Mouse (Mus musculus) heart, embryonic 10.5 days (tissue): Measurements from ENCODE around the gene E2f4. TPM values are rescaled to one million over a fixed set of nuclear protein-coding genes. Genes with fewer than 3 reads are reported as not detected.

Source experiments
- DNase-seq: peaks from one replicate; pipeline ENCODE4 v3.0.0-alpha.2; 2017; ENCODE audit warnings: low spot score
- H3K27ac ChIP-seq: fragments of 300-500 bp; sonication (generic); 2 replicates; pipeline ENCODE4 v1.5.1; 2016; ENCODE audit warnings: mild to moderate bottlenecking
- H3K27me3 ChIP-seq: fragments of 300-500 bp; sonication (generic); 2 replicates; pipeline ENCODE4 v1.6.1; 2016; ENCODE audit warnings: mild to moderate bottlenecking; ENCODE audit not compliant: poor library complexity, insufficient read depth, severe bottlenecking
- H3K36me3 ChIP-seq: fragments of 300-500 bp; sonication (generic); 2 replicates; pipeline ENCODE4 v1.6.1; 2016; ENCODE audit warnings: mild to moderate bottlenecking, moderate library complexity
- H3K4me1 ChIP-seq: fragments of 300-500 bp; sonication (generic); 2 replicates; pipeline ENCODE4 v1.6.1; 2016; ENCODE audit warnings: mild to moderate bottlenecking
- H3K4me3 ChIP-seq: fragments of 300-500 bp; sonication (generic); 2 replicates; pipeline ENCODE4 v1.5.1; 2016; ENCODE audit warnings: mild to moderate bottlenecking, moderate library complexity
- H3K9me3 ChIP-seq: fragments of 300-500 bp; sonication (generic); 2 replicates; pipeline ENCODE4 v1.6.1; 2016; ENCODE audit warnings: mild to moderate bottlenecking, moderate library complexity
- WGBS: fragments of 180-500 bp; shearing (Covaris S2); methylation state at CpG from one replicate; pipeline ENCODE4 v1.1.7; 2016; 5-methylcytosine and 5-hydroxymethylcytosine counted together
- polyA plus RNA-seq: library from polyadenylated mRNA; unstranded; fragments of >200 nt; fragmentation: Nextera tagmentation; extraction: Ambion mirVana; gene quantifications from 2 replicates; pipeline ENCODE4 v1.2.1, GENCODE M21; 2016

Gene E2f4
- polyA plus RNA-seq, 1 experiment from 2014 or later: 114 TPM

- no peaks in the 10 kb centered on the region for H3K36me3 ChIP-seq
- peaks cover 29% of the 10 kb centered on the region for H3K4me1 ChIP-seq
- H3K27me3 ChIP-seq: peaks cover 99% of the 10 kb centered on the region
- DNase-seq: no peak
- H3K9me3 ChIP-seq: no peaks in the 10 kb centered on the region; the same call in 1 of the 2 replicates
- no peak overlapping the region for H3K4me3 ChIP-seq
- H3K27ac ChIP-seq: no peak overlapping the region
- 78% methylated on average over 12 of the region's 12 CpGs for WGBS
These were observed 36.0 kb upstream of the E2f4 start for GRCm38 (mm10) chr8:105261326-105261980.

GRCm38 (mm10) chr8:105263244-105263912 is 34.1 kb upstream of the E2f4 start:
- H3K36me3 ChIP-seq: no peaks in the 10 kb centered on the region
- H3K27me3 ChIP-seq: peaks cover 99% of the 10 kb centered on the region

GRCm38 (mm10) chr8:105264024-105264982 is 33.2 kb upstream of the E2f4 start, which contains the start of the genes Tradd and Fbxl8:
Tradd (minus strand) TSS chr8:105264609.
Fbxl8 (plus strand) TSS chr8:105264648.
- WGBS: 2% methylated on average over 54 of the region's 54 CpGs
- peaks cover 39% of the 10 kb centered on the region for H3K4me1 ChIP-seq
- H3K27ac ChIP-seq: peak within 1 kb of the TSS; percentile 74; the same call in 1 of the 2 replicates
- no peaks in the 10 kb centered on the region for H3K36me3 ChIP-seq
- peaks cover 99% of the 10 kb centered on the region for H3K27me3 ChIP-seq
- DNase-seq: peak; percentile 87
- peak within 1 kb of the TSS; percentile 71 for H3K4me3 ChIP-seq
- H3K9me3 ChIP-seq: no peaks in the 10 kb centered on the region; the same call in 1 of the 2 replicates

More at GRCm38 (mm10) chr8:105263244-105263912, 34.1 kb upstream of the E2f4 start:
- Histone ChIP-seq H3K4me1 (peaks cover 39% of the 10 kb centered on the region), H3K27ac (no peak overlapping the region), H3K4me3 (peak overlapping the region; percentile 71; the same call in 1 of the 2 replicates), H3K9me3 (no peaks in the 10 kb centered on the region; the same call in 1 of the 2 replicates)
- DNase-seq: no peak
- WGBS: 42% methylated on average over 16 of the region's 16 CpGs

GRCm38 (mm10) chr8:105265128-105265527 is 32.3 kb upstream of the E2f4 start:
- Histone ChIP-seq H3K4me1 (peaks cover 39% of the 10 kb centered on the region), H3K27me3 (peaks cover 99% of the 10 kb centered on the region)
- 21% methylated on average over 10 of the region's 10 CpGs for WGBS

GRCm38 (mm10) chr8:105266775-105267174 is 30.7 kb upstream of the E2f4 start:
- H3K4me1 ChIP-seq: peaks cover 48% of the 10 kb centered on the region
- no peaks in the 10 kb centered on the region for H3K36me3 ChIP-seq
- 13% methylated on average over 13 of the region's 13 CpGs for WGBS
- H3K27ac ChIP-seq: no peak overlapping the region
- DNase-seq: no peak
- no peaks in the 10 kb centered on the region; the same call in 1 of the 2 replicates for H3K9me3 ChIP-seq
- H3K4me3 ChIP-seq: no peak overlapping the region
- peaks cover 99% of the 10 kb centered on the region for H3K27me3 ChIP-seq

More at GRCm38 (mm10) chr8:105265128-105265527, 32.3 kb upstream of the E2f4 start:
- Histone ChIP-seq H3K36me3 (no peaks in the 10 kb centered on the region), H3K27ac (peak overlapping the region; percentile 74; the same call in 1 of the 2 replicates), H3K9me3 (no peaks in the 10 kb centered on the region; the same call in 1 of the 2 replicates), H3K4me3 (peak overlapping the region; percentile 71)
- DNase-seq: no peak

- Histone ChIP-seq H3K36me3 (no peaks in the 10 kb centered on the region), H3K27me3 (peaks cover 99% of the 10 kb centered on the region), H3K27ac (peak overlapping the region; percentile 71), H3K9me3 (no peaks in the 10 kb centered on the region; the same call in 1 of the 2 replicates), H3K4me3 (peak overlapping the region; percentile 63), H3K4me1 (peaks cover 51% of the 10 kb centered on the region)
- under 1% methylated on average over 65 of the region's 65 CpGs for WGBS
- no peak for DNase-seq
These were observed 29.0 kb upstream of the E2f4 start for GRCm38 (mm10) chr8:105268342-105269074.

- Histone ChIP-seq H3K36me3 (no peaks in the 10 kb centered on the region), H3K27me3 (peaks cover 99% of the 10 kb centered on the region), H3K4me3 (peak overlapping the region; percentile 63), H3K9me3 (no peaks in the 10 kb centered on the region; the same call in 1 of the 2 replicates), H3K4me1 (peaks cover 48% of the 10 kb centered on the region), H3K27ac (peak overlapping the region; percentile 71)
- WGBS: under 1% methylated on average over 10 of the region's 10 CpGs
- DNase-seq: no peak
These were observed 28.4 kb upstream of the E2f4 start for GRCm38 (mm10) chr8:105269075-105269458.

GRCm38 (mm10) chr8:105269461-105269947 is 28.0 kb upstream of the E2f4 start, which contains the start of gene Hsf4:
Hsf4 (plus strand) TSS chr8:105269801.
- DNase-seq: no peak

GRCm38 (mm10) chr8:105270101-105270915 is 27.2 kb upstream of the E2f4 start:
- Histone ChIP-seq H3K27ac (no peak overlapping the region), H3K4me3 (peak overlapping the region; percentile 63), H3K4me1 (peaks cover 42% of the 10 kb centered on the region), H3K9me3 (no peaks in the 10 kb centered on the region; the same call in 1 of the 2 replicates), H3K36me3 (no peaks in the 10 kb centered on the region), H3K27me3 (peaks cover 100% of the 10 kb centered on the region)
- 3% methylated on average over 39 of the region's 39 CpGs for WGBS
- DNase-seq: no peak

More at GRCm38 (mm10) chr8:105269461-105269947, 28.0 kb upstream of the E2f4 start, which contains the start of gene Hsf4:
- peak within 1 kb of the TSS; percentile 63 for H3K4me3 ChIP-seq
- no peaks in the 10 kb centered on the region; the same call in 1 of the 2 replicates for H3K9me3 ChIP-seq
- peak within 1 kb of the TSS; percentile 71 for H3K27ac ChIP-seq
- WGBS: under 1% methylated on average over 42 of the region's 42 CpGs
- H3K27me3 ChIP-seq: peaks cover 99% of the 10 kb centered on the region
- peaks cover 47% of the 10 kb centered on the region for H3K4me1 ChIP-seq
- H3K36me3 ChIP-seq: no peaks in the 10 kb centered on the region

- H3K27me3 ChIP-seq: peaks cover 100% of the 10 kb centered on the region
- H3K4me3 ChIP-seq: peak overlapping the region; percentile 22
- H3K27ac ChIP-seq: no peak overlapping the region
- DNase-seq: no peak
- H3K4me1 ChIP-seq: peaks cover 47% of the 10 kb centered on the region
- no peaks in the 10 kb centered on the region for H3K36me3 ChIP-seq
- 3% methylated on average over 11 of the region's 11 CpGs for WGBS
- H3K9me3 ChIP-seq: no peaks in the 10 kb centered on the region; the same call in 1 of the 2 replicates
These were observed 26.6 kb upstream of the E2f4 start for GRCm38 (mm10) chr8:105270916-105271186.

GRCm38 (mm10) chr8:105275387-105275786 is 22.1 kb upstream of the E2f4 start:
- H3K4me3 ChIP-seq: peak overlapping the region; percentile 64; the same call in 1 of the 2 replicates
- no peak overlapping the region for H3K27ac ChIP-seq

More at GRCm38 (mm10) chr8:105275387-105275786, 22.1 kb upstream of the E2f4 start:
- Histone ChIP-seq H3K9me3 (no peaks in the 10 kb centered on the region), H3K27me3 (peaks cover 100% of the 10 kb centered on the region), H3K36me3 (0 out of 2 replicates have a peak, but pooled peaks cover 4% of the 10 kb centered on the region), H3K4me1 (peaks cover 36% of the 10 kb centered on the region)
- no peak for DNase-seq
- WGBS: 14% methylated on average over 11 of the region's 11 CpGs
